Mouse (Mus musculus) mouse embryonic stem cell (cell line): ENCODE data around the gene Usp18.

ENCODE experiments used
- in situ Hi-C, 2 experiments: fragments of 300-500 bp; cut with MboI; formaldehyde crosslinking; loops; 1 replicate in 1 of 2; 3 replicates in 1 of 2; pipeline ENCODE4 v1.14.3; 2019 to 2020; ENCODE audit warnings: low sequenced_read_pairs in 2 of 2, low pct_unique_long_range_greater_than_20kb in 1 of 2, mixed read lengths in 1 of 2; ENCODE audit not compliant: unreplicated experiment in 1 of 2

The Usp18 gene

GRCm38 (mm10) chr6:121245127-121246036 is at the start of gene Usp18:
TSS of gene Usp18 (plus strand) at chr6:121245906.
- in situ Hi-C loops = no loop called here

GRCm38 (mm10) chr6:121197807-121198365 is 47.8 kb upstream of the Usp18 start:
- in situ Hi-C loops = no loop called here

- in situ Hi-C loops = no loop called here
Observed at GRCm38 (mm10) chr6:121200458-121200857, 45.2 kb upstream of the Usp18 start.

DNA sequence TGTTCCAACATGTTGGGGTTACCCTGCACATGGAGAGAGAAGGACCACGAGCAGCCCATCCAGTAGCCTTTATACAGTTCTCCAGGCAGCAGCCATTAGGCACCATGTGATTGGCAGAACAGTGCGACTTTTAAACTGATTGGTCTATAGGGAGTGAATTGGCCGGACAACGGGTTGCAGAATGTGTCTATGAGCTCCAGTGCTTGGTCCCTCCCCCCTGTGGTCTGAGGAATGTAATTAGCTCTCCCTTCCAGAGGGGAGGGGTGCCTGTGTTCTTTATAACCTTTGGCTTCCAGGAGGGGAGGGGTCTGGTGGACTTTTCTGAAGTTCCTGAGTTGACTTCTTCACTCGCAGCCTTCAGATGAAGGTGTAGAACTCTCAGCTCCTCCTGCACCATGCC is 43.7 kb upstream of the Usp18 start:
- in situ Hi-C loops = no loop called here

DNA sequence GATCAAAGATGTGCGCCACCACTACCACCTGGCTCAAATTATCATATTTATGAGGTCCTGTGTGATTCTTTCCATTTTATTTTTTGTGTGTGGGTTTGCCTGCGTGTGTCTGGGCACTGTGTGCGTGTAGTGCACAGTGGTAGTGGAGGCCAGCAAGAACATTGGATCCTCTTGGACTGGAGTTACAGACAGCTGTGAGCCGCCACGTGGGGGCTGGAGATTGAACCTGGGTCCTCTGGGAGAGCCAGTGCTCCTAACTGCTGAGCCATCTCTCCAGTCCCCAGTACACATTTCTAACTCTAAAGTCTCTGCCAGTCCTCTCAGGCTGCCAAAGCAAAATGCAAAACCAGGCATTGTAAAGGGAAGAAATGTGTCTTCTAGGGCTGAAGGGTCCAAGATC is 39.2 kb upstream of the Usp18 start:
- in situ Hi-C loops = no loop called here

GRCm38 (mm10) chr6:121209584-121209983 is 36.1 kb upstream of the Usp18 start:
- in situ Hi-C loops = no loop called here

- in situ Hi-C loops = no loop called here
Observed at GRCm38 (mm10) chr6:121210149-121210925, 35.4 kb upstream of the Usp18 start, which contains the start of gene Tuba8. TSS of gene Tuba8 (plus strand) at chr6:121210696.

DNA sequence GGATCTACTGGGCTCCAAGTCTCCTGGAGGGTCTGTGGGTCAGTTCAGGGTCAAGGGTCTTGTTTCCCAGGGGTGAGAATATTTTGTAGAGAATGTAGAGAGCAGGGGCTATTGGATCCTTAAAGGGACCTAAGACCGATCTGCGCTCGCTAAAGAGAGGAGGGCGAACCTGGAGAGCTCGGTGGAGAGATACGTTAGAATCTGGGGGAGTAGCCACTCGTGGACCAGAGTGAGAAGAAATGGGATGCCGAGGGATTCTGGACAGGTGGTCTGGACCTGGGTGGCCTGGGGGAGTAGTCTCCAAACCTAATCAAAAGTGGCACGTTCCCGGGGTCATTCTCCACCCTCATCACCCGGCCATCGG is 34.8 kb upstream of the Usp18 start:
- in situ Hi-C loops = no loop called here

DNA sequence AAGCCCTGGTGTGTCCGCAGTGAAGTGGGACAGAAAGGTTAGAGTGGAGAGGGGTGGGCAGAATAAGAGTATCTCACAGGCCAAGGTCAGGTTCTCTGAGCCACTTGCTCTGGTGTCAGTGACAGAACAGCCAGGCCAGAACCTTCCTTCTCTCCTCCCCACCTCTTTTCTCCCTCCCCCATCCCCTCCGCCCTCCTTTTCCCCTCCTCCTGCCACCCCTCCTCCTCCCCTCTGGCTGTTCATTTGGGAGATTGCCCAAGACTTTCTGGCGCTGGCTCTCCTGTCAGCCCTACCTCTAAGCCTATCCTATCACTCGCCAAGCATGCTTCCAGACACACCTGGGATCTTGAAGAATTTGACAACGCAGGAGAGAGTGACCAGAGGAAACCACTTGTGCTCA is 34.0 kb upstream of the Usp18 start:
- in situ Hi-C loops = no loop called here

DNA sequence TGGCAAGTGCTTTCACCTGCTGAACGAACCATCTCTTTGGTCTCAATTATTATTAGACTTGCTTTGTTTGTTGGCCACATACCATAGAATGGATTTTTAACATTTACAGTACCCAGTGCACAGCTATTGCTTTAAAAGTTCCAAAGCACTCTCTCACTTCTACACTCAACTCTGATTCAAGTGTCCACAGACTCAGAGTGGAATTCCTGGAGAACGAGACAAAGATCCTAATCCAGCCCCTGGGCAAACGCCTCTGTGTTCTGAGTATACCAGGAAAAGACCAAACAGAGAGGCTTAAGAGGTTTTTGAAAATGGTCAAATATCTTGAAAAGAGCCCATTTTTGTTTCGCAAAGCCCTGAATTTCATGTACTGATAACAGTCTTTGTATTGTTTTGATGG is 32.7 kb upstream of the Usp18 start:
- in situ Hi-C loops = no loop called here

DNA sequence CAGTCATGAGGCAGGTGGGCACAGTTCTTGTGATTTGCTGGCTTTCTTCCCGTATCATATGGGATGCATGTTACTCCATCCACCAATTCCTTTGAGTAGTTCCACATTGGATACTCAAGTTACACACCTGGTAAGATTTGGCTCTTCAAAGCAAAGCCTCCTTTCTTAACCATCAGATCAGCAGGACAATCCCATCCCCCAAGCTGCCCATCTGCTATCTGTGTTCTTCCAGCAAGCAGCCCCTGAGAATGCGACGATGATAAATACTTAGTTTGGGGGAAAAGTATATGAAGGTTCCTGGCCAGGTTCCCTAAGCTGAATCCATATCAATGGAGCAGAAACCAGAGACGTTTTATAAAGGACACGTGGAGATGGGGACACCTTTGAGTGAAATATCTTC is 31.5 kb upstream of the Usp18 start:
- in situ Hi-C loops = no loop called here

- in situ Hi-C loops = no loop called here
Observed at GRCm38 (mm10) chr6:121214667-121215330, 30.9 kb upstream of the Usp18 start.

- in situ Hi-C loops = no loop called here
Observed at GRCm38 (mm10) chr6:121215336-121215735, 30.4 kb upstream of the Usp18 start.

GRCm38 (mm10) chr6:121215896-121216295 is 29.8 kb upstream of the Usp18 start:
- in situ Hi-C loops = no loop called here

GRCm38 (mm10) chr6:121216589-121217255 is 29.0 kb upstream of the Usp18 start:
- in situ Hi-C loops = no loop called here

DNA sequence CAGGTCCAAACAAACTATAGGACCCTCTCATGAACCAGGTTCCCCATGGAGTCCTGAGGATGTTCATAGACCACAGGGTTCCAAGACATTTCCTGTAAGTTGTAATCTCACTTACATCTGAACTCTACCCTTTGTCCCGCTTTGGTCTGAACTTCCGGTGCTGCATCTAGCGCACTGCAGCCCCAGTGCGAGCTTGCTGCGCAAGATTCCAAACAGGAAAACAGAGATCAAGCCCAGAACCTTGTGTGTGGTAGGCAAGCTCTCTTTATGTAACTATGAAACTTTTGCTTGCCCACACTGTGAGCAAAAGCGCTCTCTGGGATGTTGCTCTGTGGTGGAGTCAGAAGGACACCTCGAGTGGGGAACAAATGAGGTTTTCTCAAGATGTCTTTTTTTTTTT is 27.7 kb upstream of the Usp18 start:
- in situ Hi-C loops = no loop called here

DNA sequence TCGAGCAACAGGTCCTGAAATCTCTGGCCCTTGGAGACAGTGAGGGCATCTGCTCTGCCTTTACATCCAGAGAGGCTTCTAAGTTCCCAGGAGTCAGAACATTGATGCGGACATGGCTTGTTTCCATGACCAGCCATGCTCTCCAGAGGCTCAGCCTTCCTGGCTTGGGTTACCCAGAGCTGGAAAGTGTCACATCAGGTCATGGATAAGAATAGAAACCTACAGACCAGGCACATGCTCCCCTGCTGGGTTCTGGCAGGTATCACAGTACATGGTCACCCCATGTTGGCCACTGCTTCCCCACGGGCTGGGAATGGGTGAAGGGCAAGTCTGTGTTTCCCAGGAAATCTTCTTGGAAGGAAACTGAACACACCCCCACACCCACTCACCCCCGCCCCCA is 26.3 kb upstream of the Usp18 start:
- in situ Hi-C loops = no loop called here

DNA sequence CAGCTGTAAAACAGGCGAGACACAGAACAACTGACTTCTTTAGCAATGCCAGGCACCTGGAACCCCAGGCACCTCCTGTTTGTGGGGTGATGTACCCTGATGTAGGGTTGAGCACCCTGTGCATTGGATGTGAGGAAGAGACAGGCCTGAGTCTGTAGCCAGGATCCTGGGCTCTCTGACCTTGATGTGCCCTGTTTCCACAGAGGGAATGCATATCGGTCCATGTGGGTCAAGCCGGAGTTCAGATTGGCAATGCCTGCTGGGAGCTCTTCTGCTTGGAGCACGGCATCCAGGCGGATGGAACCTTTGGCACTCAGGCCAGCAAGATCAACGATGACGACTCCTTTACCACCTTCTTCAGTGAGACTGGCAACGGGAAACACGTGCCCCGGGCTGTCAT is 25.5 kb upstream of the Usp18 start:
- in situ Hi-C loops = no loop called here
